Mouse (Mus musculus): ENCODE data around the gene Plppr3.

The Plppr3 gene

GRCm38 (mm10) chr10:79811736-79812637 lies 62.4 kb downstream of the Plppr3 start:
- in situ Hi-C loops (cut with MboI; ENCODE audit: low pct_unique_long_range_greater_than_20kb in 1 of 2, low sequenced_read_pairs in 2 of 2, unreplicated experiment in 1 of 2): no loop called here
